Mouse (Mus musculus): Measurements from ENCODE around the gene Zmynd19. TPM values are rescaled to one million over a fixed set of nuclear protein-coding genes. Genes with fewer than 3 reads are reported as not detected.

The Zmynd19 gene
- polyA plus RNA-seq (2016; fragmentation: Nextera tagmentation; extraction: Ambion mirVana) = 22.4 and 25.1 TPM in 2 replicates

- no peaks in the 10 kb centered on the region for H3K27me3 ChIP-seq
- ATAC-seq (ENCODE audit: insufficient number of reproducible peaks, insufficient read depth, low FRiP score, low TSS enrichment) = peak; percentile 96
- H3K27ac ChIP-seq = peak within 1 kb of the TSS; percentile 69
- H3K4me2 ChIP-seq (replicated peaks) = peak within 1 kb of the TSS; percentile 87
- H3K36me3 ChIP-seq = peaks cover 29% of the 10 kb centered on the region
- peak within 1 kb of the TSS; percentile 98 for H3K4me3 ChIP-seq
- H3K9ac ChIP-seq = peak within 1 kb of the TSS; percentile 78
- no peaks in the 10 kb centered on the region for H3K9me3 ChIP-seq
- peaks cover 9% of the 10 kb centered on the region; the same call in 1 of the 2 replicates for H3K4me1 ChIP-seq
- under 1% methylated on average over 102 of the region's 108 CpGs for WGBS
Observed at GRCm38 (mm10) chr2:24949421-24950188, at the start of gene Zmynd19. Zmynd19 (plus strand) TSS chr2:24949792.

DNA sequence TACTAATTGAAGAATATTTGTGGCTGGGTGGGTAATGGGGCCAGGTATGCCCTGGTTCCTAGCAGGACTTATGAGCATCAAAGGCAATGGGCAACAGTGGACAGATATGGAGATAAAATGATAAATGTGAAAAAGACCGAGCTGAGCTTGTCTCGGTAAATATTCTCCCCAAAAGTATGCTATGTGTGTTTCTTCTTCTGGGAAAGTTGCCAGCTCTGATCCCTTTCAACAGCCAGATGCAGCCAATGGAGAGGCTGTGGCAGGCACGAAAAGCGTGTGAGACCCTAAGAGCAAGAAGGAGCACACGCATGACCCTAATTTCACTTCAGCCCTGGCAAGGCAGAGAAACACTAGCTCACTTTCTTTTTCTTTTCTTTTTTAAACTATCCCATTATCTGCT, 48.5 kb upstream of the Zmynd19 start:
- Histone ChIP-seq H3K36me3 (0 out of 2 replicates have a peak, but pooled peaks cover 3% of the 10 kb centered on the region), H3K9ac (no peak overlapping the region), H3K9me3 (no peaks in the 10 kb centered on the region), H3K27me3 (no peaks in the 10 kb centered on the region), H3K4me1 (peaks cover 11% of the 10 kb centered on the region), H3K27ac (no peak overlapping the region), H3K4me2 (replicated peaks) (no peak overlapping the region), H3K4me3 (no peak overlapping the region)
- 82% methylated on average over 5 of the region's 5 CpGs for WGBS
- ATAC-seq (ENCODE audit: insufficient number of reproducible peaks, insufficient read depth, low FRiP score, low TSS enrichment) = no peak

DNA sequence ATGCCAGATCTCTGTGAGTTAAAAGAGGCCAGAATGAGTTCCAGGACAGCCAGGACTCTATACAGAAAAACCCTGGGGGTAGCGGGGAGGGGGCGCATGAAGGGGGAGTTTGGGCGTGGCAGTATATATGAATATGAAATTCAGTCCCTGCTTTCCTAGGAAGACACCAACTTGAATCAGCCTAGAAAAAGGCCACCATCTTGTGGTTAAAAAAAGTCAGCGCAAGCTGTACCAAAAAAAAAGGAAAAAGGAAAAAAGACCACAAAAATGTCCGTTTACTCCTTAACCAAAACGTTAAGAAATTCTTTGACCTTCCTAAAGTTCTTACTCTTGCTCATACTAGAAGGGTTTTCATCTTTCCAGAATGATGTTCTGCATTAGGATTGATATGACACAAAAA, 46.6 kb upstream of the Zmynd19 start:
- H3K9me3 ChIP-seq = no peaks in the 10 kb centered on the region
- H3K36me3 ChIP-seq = 0 out of 2 replicates have a peak, but pooled peaks cover 3% of the 10 kb centered on the region
- no peak for ATAC-seq (ENCODE audit: insufficient number of reproducible peaks, insufficient read depth, low FRiP score, low TSS enrichment)
- no peak overlapping the region for H3K4me2 ChIP-seq (replicated peaks)
- H3K9ac ChIP-seq = no peak overlapping the region
- H3K27ac ChIP-seq = no peak overlapping the region
- no peak overlapping the region for H3K4me3 ChIP-seq
- H3K27me3 ChIP-seq = no peaks in the 10 kb centered on the region
- peaks cover 18% of the 10 kb centered on the region for H3K4me1 ChIP-seq
- WGBS = 81% methylated on average over 6 of the region's 6 CpGs

GRCm38 (mm10) chr2:24904823-24905652, 44.6 kb upstream of the Zmynd19 start:
- H3K9me3 ChIP-seq = no peaks in the 10 kb centered on the region
- H3K27ac ChIP-seq = no peak overlapping the region
- peaks cover 18% of the 10 kb centered on the region for H3K4me1 ChIP-seq
- WGBS = 76% methylated on average over 11 of the region's 11 CpGs
- no peak overlapping the region for H3K4me2 ChIP-seq (replicated peaks)
- H3K9ac ChIP-seq = no peak overlapping the region
- H3K4me3 ChIP-seq = no peak overlapping the region
- ATAC-seq (ENCODE audit: insufficient number of reproducible peaks, insufficient read depth, low FRiP score, low TSS enrichment) = no peak
- H3K36me3 ChIP-seq = peaks cover under 1% of the 10 kb centered on the region; the same call in 1 of the 2 replicates
- H3K27me3 ChIP-seq = no peaks in the 10 kb centered on the region

DNA sequence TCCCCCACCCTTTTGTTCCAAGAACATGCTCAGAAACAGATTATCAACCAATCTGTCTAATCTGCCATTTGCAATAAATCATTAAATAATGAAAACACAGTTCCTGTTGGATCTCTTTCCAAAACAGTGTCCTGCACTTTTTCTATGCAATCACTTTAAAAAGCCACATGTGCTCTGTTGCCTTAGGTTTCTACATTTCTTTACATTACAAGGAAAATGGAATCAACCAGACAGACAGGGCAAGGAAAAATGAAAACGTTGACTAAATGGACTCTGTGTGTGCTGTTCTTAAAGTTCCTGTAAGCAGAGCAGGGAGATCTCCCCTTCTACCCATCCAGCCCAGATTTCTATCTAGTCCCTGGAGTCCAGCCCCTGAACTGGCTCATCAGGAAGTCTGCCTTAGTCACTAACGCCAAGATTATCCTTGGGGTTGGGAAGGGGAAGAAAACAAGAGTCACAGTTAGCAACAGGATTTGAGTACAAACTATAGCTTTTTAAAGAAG, 43.9 kb upstream of the Zmynd19 start:
- WGBS = 29% methylated on average over 2 of the region's 2 CpGs
- Histone ChIP-seq H3K4me3 (no peak overlapping the region), H3K27me3 (no peaks in the 10 kb centered on the region), H3K36me3 (peaks cover 3% of the 10 kb centered on the region; the same call in 1 of the 2 replicates), H3K9ac (0 out of 2 replicates have a peak overlapping the region, but pooled peaks have one; percentile 0), H3K9me3 (no peaks in the 10 kb centered on the region), H3K4me2 (replicated peaks) (no peak overlapping the region), H3K27ac (peak overlapping the region; percentile 41; the same call in 1 of the 2 replicates), H3K4me1 (peaks cover 18% of the 10 kb centered on the region)
- no peak for ATAC-seq (ENCODE audit: insufficient number of reproducible peaks, insufficient read depth, low FRiP score, low TSS enrichment)

DNA sequence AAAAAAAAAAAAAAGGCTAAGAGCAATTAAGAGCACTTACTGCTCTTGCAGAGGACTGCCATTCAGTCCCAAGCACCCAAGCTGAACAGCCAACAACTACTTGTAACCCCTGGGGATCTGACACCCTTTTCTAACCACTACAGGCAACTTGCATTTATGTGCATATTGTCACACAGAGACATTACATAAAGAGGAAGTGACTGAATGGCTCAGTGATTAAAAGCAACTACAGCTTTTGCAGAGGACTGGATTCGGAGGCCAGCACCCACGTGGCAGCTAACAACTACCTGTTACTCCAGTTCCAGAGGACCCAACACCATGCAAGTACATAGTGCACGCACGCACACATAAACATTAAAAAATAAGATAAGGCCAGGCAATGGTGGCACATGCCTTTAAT, 39.1 kb upstream of the Zmynd19 start:
- 98% methylated on average over 4 of the region's 4 CpGs for WGBS

GRCm38 (mm10) chr2:24912189-24912588, 37.4 kb upstream of the Zmynd19 start:
- no peak overlapping the region for H3K4me2 ChIP-seq (replicated peaks)
- ATAC-seq (ENCODE audit: insufficient number of reproducible peaks, insufficient read depth, low FRiP score, low TSS enrichment) = no peak
- no peak overlapping the region for H3K27ac ChIP-seq
- no peak overlapping the region for H3K4me3 ChIP-seq
- no peaks in the 10 kb centered on the region for H3K27me3 ChIP-seq
- no peaks in the 10 kb centered on the region for H3K9me3 ChIP-seq
- peaks cover 2% of the 10 kb centered on the region; the same call in 1 of the 2 replicates for H3K4me1 ChIP-seq
- H3K36me3 ChIP-seq = peaks cover 7% of the 10 kb centered on the region
- WGBS = 94% methylated on average over 4 of the region's 4 CpGs
- H3K9ac ChIP-seq = no peak overlapping the region

More for the DNA sequence above, 39.1 kb upstream of the Zmynd19 start:
- ATAC-seq (ENCODE audit: insufficient number of reproducible peaks, insufficient read depth, low FRiP score, low TSS enrichment) = no peak
- Histone ChIP-seq H3K36me3 (peaks cover 7% of the 10 kb centered on the region), H3K4me3 (no peak overlapping the region), H3K27ac (no peak overlapping the region), H3K9me3 (no peaks in the 10 kb centered on the region), H3K4me1 (peaks cover 16% of the 10 kb centered on the region), H3K9ac (no peak overlapping the region), H3K4me2 (replicated peaks) (no peak overlapping the region), H3K27me3 (no peaks in the 10 kb centered on the region)

- no peak for ATAC-seq (ENCODE audit: insufficient number of reproducible peaks, insufficient read depth, low FRiP score, low TSS enrichment)
- Histone ChIP-seq H3K9me3 (no peaks in the 10 kb centered on the region), H3K4me3 (no peak overlapping the region), H3K4me1 (peaks cover 6% of the 10 kb centered on the region), H3K27ac (no peak overlapping the region), H3K4me2 (replicated peaks) (no peak overlapping the region), H3K9ac (no peak overlapping the region), H3K27me3 (no peaks in the 10 kb centered on the region), H3K36me3 (peaks cover 7% of the 10 kb centered on the region)
Observed at GRCm38 (mm10) chr2:24912589-24912988, 37.0 kb upstream of the Zmynd19 start.

DNA sequence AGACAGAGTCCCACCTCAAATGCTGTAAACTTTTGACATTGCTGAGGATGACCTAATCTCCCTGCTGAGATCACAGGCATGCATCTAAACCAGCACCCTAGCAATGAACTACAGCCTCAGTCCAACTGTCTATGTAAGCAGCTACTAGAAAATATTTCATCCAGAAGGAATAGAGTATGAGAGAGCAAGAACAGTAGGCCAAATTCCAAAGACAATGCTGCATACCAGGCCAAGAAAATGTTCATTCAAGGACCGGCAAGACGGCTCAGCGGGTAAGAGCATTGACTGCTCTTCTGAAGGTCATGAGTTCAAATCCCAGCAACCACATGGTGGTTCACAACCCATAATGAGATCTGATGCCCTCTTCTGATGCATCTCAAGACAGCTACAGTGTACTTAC, 34.8 kb upstream of the Zmynd19 start:
- H3K4me2 ChIP-seq (replicated peaks) = no peak overlapping the region
- H3K36me3 ChIP-seq = peaks cover 7% of the 10 kb centered on the region
- peaks cover 12% of the 10 kb centered on the region for H3K4me1 ChIP-seq
- no peak for ATAC-seq (ENCODE audit: insufficient number of reproducible peaks, insufficient read depth, low FRiP score, low TSS enrichment)
- H3K9me3 ChIP-seq = no peaks in the 10 kb centered on the region
- 91% methylated on average over 3 of the region's 3 CpGs for WGBS
- no peak overlapping the region for H3K9ac ChIP-seq
- no peaks in the 10 kb centered on the region for H3K27me3 ChIP-seq
- no peak overlapping the region for H3K4me3 ChIP-seq
- H3K27ac ChIP-seq = no peak overlapping the region

DNA sequence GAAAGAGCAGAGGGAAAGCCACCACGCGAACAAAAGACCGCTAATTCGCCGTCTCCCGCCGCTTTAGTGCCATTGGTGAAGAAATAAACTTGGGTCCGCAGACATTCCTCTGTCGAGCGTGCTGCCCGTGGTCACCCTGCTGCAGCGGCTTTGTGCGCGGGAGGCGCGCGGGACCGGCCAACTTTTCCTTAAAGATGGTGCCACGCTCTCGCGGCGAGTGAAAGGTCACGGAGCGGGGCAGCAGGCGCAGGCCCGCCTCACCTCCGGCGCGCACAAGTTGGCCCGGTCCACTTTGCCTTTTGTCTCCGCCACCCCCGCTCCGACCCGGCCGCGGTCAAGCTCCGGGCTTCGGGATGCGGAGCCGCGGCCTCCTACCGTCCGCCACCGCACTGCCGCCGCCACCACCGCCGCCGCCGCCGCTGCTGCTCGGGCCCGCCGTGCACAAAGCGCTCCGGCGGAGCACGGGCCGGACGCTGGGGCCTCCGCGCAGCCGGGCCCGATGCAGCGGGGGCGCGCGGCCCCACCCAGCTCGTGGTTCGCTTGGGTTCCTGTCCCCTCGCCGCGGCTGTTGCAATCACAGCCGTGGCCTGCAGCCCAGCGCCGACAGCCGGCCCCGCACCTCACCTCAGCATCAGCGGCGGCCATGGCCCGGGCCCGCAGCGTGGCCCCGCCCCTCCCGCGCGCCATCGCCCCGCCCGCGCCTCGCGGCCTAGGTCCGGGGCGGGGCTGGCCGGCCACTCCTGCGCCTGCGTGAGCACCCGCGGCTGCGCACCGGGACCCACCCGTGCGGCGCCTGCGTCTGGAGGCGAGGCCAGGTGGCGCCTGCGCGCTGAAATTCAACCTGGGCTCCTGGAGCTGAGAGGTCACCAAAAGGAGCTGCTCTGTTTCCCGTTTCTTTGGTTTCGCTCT, 30.4 kb upstream of the Zmynd19 start, which contains the start of gene Ehmt1:
Gene Ehmt1, minus strand, starts transcription at position 685 of the 909 bp plus-strand sequence.
- H3K27me3 ChIP-seq = no peaks in the 10 kb centered on the region
- H3K27ac ChIP-seq = peak within 1 kb of the TSS; percentile 97
- H3K9ac ChIP-seq = peak within 1 kb of the TSS; percentile 99
- H3K36me3 ChIP-seq = no peaks in the 10 kb centered on the region
- peak; percentile 97 for ATAC-seq (ENCODE audit: insufficient number of reproducible peaks, insufficient read depth, low FRiP score, low TSS enrichment)
- peak within 1 kb of the TSS; percentile 97 for H3K4me3 ChIP-seq
- under 1% methylated on average over 104 of the region's 112 CpGs for WGBS
- H3K4me1 ChIP-seq = peaks cover 12% of the 10 kb centered on the region
- H3K9me3 ChIP-seq = no peaks in the 10 kb centered on the region
- H3K4me2 ChIP-seq (replicated peaks) = peak within 1 kb of the TSS; percentile 81

GRCm38 (mm10) chr2:24919839-24920175, 29.8 kb upstream of the Zmynd19 start:
- peak overlapping the region; percentile 97 for H3K27ac ChIP-seq
- 9% methylated on average over 8 of the region's 8 CpGs for WGBS
- H3K9ac ChIP-seq = peak overlapping the region; percentile 99
- peak overlapping the region; percentile 97 for H3K4me3 ChIP-seq
- H3K4me2 ChIP-seq (replicated peaks) = peak overlapping the region; percentile 81
- peaks cover 12% of the 10 kb centered on the region for H3K4me1 ChIP-seq
- no peaks in the 10 kb centered on the region for H3K36me3 ChIP-seq
- H3K27me3 ChIP-seq = no peaks in the 10 kb centered on the region
- no peaks in the 10 kb centered on the region for H3K9me3 ChIP-seq
- peak; percentile 57 for ATAC-seq (ENCODE audit: insufficient number of reproducible peaks, insufficient read depth, low FRiP score, low TSS enrichment)
